Mouse (Mus musculus): ENCODE results near the gene Ptprcap. TPM values are rescaled to one million over a fixed set of nuclear protein-coding genes. Genes with fewer than 3 reads are reported as not detected.

Ptprcap gene
- total RNA-seq, 2 experiments from 2014 or later = 1.0 to 2.5 TPM

- Histone ChIP-seq H3K4me3 (peak overlapping the region; percentile 58), H3K27ac (peak overlapping the region; percentile 98)
- no peak for DNase-seq (ENCODE audit: low spot score in 2 of 2)
- no peak; the same call in 1 of the 2 replicates for TF ChIP-seq CTCF (conservative IDR thresholded peaks at IDR 0.05)
Measured at GRCm38 (mm10) chr19:4169810-4170209, 16.4 kb downstream of the Ptprcap start.

GRCm38 (mm10) chr19:4170723-4171392, 17.5 kb downstream of the Ptprcap start:
- Histone ChIP-seq H3K4me3 (no peak overlapping the region), H3K27ac (no peak overlapping the region; the same call in 1 of the 2 replicates)
- no peak for DNase-seq (ENCODE audit: low spot score in 2 of 2)

GRCm38 (mm10) chr19:4171393-4172290, 18.2 kb downstream of the Ptprcap start:
- TF ChIP-seq CTCF (conservative IDR thresholded peaks at IDR 0.05) = no peak
- no peak overlapping the region for H3K4me3 ChIP-seq
- peak overlapping the region; percentile 43; the same call in 1 of the 2 replicates for H3K27ac ChIP-seq

More at GRCm38 (mm10) chr19:4170723-4171392, 17.5 kb downstream of the Ptprcap start:
- no peak for TF ChIP-seq CTCF (conservative IDR thresholded peaks at IDR 0.05)

GRCm38 (mm10) chr19:4172925-4173324, 19.5 kb downstream of the Ptprcap start:
- Histone ChIP-seq H3K4me3 (no peak overlapping the region), H3K27ac (no peak overlapping the region)
- no peak for DNase-seq (ENCODE audit: low spot score in 2 of 2)
- TF ChIP-seq CTCF (conservative IDR thresholded peaks at IDR 0.05) = peak; percentile 30

More at GRCm38 (mm10) chr19:4171393-4172290, 18.2 kb downstream of the Ptprcap start:
- no peak for DNase-seq (ENCODE audit: low spot score in 2 of 2)

GRCm38 (mm10) chr19:4175368-4175947, 22.1 kb downstream of the Ptprcap start, which contains the start of gene Carns1:
Carns1 (minus strand) TSS chr19:4175479.
- no peak for TF ChIP-seq CTCF (conservative IDR thresholded peaks at IDR 0.05)
- no peak for DNase-seq (ENCODE audit: low spot score in 2 of 2)
- H3K4me3 ChIP-seq = peak within 1 kb of the TSS; percentile 7; the same call in 1 of the 2 replicates
- H3K27ac ChIP-seq = peak within 1 kb of the TSS; percentile 77

GRCm38 (mm10) chr19:4180411-4180810, 27.0 kb downstream of the Ptprcap start:
- H3K27ac ChIP-seq = no peak overlapping the region
- TF ChIP-seq CTCF (conservative IDR thresholded peaks at IDR 0.05) = no peak

GRCm38 (mm10) chr19:4181892-4182291, 28.5 kb downstream of the Ptprcap start:
- no peak for TF ChIP-seq CTCF (conservative IDR thresholded peaks at IDR 0.05)
- Histone ChIP-seq H3K4me3 (no peak overlapping the region), H3K27ac (peak overlapping the region; percentile 86)
- DNase-seq (ENCODE audit: low spot score in 2 of 2) = peak; percentile 68 to 77

More at GRCm38 (mm10) chr19:4180411-4180810, 27.0 kb downstream of the Ptprcap start:
- no peak for DNase-seq (ENCODE audit: low spot score in 2 of 2)
- no peak overlapping the region for H3K4me3 ChIP-seq

GRCm38 (mm10) chr19:4183689-4184088, 30.3 kb downstream of the Ptprcap start:
- Histone ChIP-seq H3K27ac (peak overlapping the region; percentile 86), H3K4me3 (no peak overlapping the region)
- DNase-seq (ENCODE audit: low spot score in 2 of 2) = no peak
- no peak for TF ChIP-seq CTCF (conservative IDR thresholded peaks at IDR 0.05)

- Histone ChIP-seq H3K27ac (peak overlapping the region; percentile 86; the same call in 1 of the 2 replicates), H3K4me3 (no peak overlapping the region)
- TF ChIP-seq CTCF (conservative IDR thresholded peaks at IDR 0.05) = no peak
- DNase-seq (ENCODE audit: low spot score in 2 of 2) = no peak
Measured at GRCm38 (mm10) chr19:4184976-4185975, 31.9 kb downstream of the Ptprcap start.

GRCm38 (mm10) chr19:4187303-4187702, 33.9 kb downstream of the Ptprcap start:
- Histone ChIP-seq H3K4me3 (no peak overlapping the region), H3K27ac (no peak overlapping the region)
- no peak for DNase-seq (ENCODE audit: low spot score in 2 of 2)
- TF ChIP-seq CTCF (conservative IDR thresholded peaks at IDR 0.05) = no peak

GRCm38 (mm10) chr19:4189051-4189620, 35.7 kb downstream of the Ptprcap start:
- no peak for TF ChIP-seq CTCF (conservative IDR thresholded peaks at IDR 0.05)

More at GRCm38 (mm10) chr19:4189051-4189620, 35.7 kb downstream of the Ptprcap start:
- H3K4me3 ChIP-seq = no peak overlapping the region
- H3K27ac ChIP-seq = no peak overlapping the region
- DNase-seq (ENCODE audit: low spot score in 2 of 2) = no peak
